Mouse (Mus musculus): ENCODE measurements around the gene Gm960. TPM values are rescaled to one million over a fixed set of nuclear protein-coding genes. Genes with fewer than 3 reads are reported as not detected.

Gm960 gene
- polyA plus RNA-seq, 1 experiment from 2014 or later, result 1.1 TPM

GRCm38 (mm10) chr19:4698856-4699255 is 388 bp upstream of the Gm960 start:
- no peaks in the 10 kb centered on the region for H3K9me3 ChIP-seq (ENCODE audit: control insufficient read depth, low read length)
- H3K27ac ChIP-seq (replicated peaks in 1 of 2; ENCODE audit: control insufficient read depth in 1 of 2, insufficient read depth in 1 of 2, low read depth in 2 of 2, low read length in 2 of 2), result no peak overlapping the region
- peaks cover 60% of the 10 kb centered on the region for H3K27me3 ChIP-seq (ENCODE audit: control insufficient read depth, insufficient read depth, low read length)
- peak overlapping the region in 1 of 2 experiments; percentile 60; a peak in 1 of 4 replicates for H3K4me3 ChIP-seq (ENCODE audit: control insufficient read depth in 1 of 2, insufficient read depth in 1 of 2, low read depth in 1 of 2, low read length in 2 of 2)
- no peak overlapping the region for H3K9ac ChIP-seq (ENCODE audit: low read length)
- WGBS, result 36% methylated on average over 8 of the region's 8 CpGs
- peak overlapping the region; percentile 88 for H3K4me2 ChIP-seq (ENCODE audit: low read length)
- peaks cover 2 to 4% of the 10 kb centered on the region in 2 experiments; a peak in 2 of 4 replicates for H3K4me1 ChIP-seq (ENCODE audit: control insufficient read depth in 2 of 2, insufficient read depth in 2 of 2, low read length in 2 of 2)
- H3K36me3 ChIP-seq (ENCODE audit: control insufficient read depth, insufficient read depth, low read length), result no peaks in the 10 kb centered on the region
- ATAC-seq (ENCODE audit: insufficient number of reproducible peaks, insufficient read depth, low FRiP score, low read depth), result no peak

DNA sequence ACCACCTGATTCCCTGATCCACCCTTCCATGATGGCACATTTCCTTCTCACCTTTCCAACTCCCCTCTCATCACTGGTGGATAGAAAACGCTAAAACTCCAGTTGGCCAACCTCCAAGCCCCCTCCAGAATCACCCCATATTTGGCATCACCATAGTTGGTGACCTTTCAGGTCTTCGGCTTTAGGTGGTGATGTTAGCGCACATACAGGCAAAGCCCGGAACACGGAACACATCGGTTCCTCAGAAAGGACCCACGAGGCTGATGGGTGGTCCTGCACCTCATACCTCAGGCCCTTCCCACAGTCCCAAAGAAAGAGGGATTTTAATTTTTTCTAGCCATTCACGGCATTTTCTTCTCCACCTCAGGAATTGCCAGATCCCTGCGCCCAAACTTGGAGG is 747 bp downstream of the Gm960 start:
- Histone ChIP-seq H3K4me1 (ENCODE audit: control insufficient read depth in 2 of 2, insufficient read depth in 2 of 2, low read length in 2 of 2) (peaks cover 2 to 4% of the 10 kb centered on the region in 2 experiments; a peak in 2 of 4 replicates), H3K9ac (ENCODE audit: low read length) (peak overlapping the region; percentile 64; the same call in 1 of the 2 replicates), H3K9me3 (ENCODE audit: control insufficient read depth, low read length) (no peaks in the 10 kb centered on the region), H3K27ac (replicated peaks in 1 of 2; ENCODE audit: control insufficient read depth in 1 of 2, insufficient read depth in 1 of 2, low read depth in 2 of 2, low read length in 2 of 2) (no peak overlapping the region), H3K4me3 (ENCODE audit: control insufficient read depth in 1 of 2, insufficient read depth in 1 of 2, low read depth in 1 of 2, low read length in 2 of 2) (peak overlapping the region in 1 of 2 experiments; percentile 60; a peak in 2 of 4 replicates), H3K4me2 (ENCODE audit: low read length) (peak overlapping the region; percentile 88), H3K27me3 (ENCODE audit: control insufficient read depth, insufficient read depth, low read length) (peaks cover 67% of the 10 kb centered on the region), H3K36me3 (ENCODE audit: control insufficient read depth, insufficient read depth, low read length) (no peaks in the 10 kb centered on the region)
- ATAC-seq (ENCODE audit: insufficient number of reproducible peaks, insufficient read depth, low FRiP score, low read depth), result no peak
- WGBS, result 75% methylated on average over 9 of the region's 9 CpGs

DNA sequence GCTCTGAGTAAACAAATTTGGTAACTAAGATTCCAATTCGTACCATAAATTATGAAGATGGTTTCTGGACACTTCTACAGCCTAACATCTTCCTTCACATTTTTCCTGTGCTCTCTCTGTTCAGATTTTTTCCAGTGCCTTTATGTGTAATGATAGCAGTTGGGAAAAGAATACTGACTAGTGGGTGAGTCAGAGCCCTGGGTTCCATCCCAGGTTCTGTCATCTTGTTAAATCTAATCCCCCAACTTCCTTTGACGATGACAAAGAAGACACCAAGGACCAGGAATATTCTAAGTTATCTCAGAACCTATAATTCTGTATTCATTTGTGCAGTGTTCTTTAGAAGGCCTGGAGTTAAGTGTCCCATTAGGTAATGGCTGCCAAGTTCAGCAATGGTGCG is 1.3 kb downstream of the Gm960 start:
- WGBS, result 74% methylated on average over 3 of the region's 3 CpGs
- ATAC-seq (ENCODE audit: insufficient number of reproducible peaks, insufficient read depth, low FRiP score, low read depth), result no peak
- H3K36me3 ChIP-seq (ENCODE audit: control insufficient read depth, insufficient read depth, low read length), result no peaks in the 10 kb centered on the region
- peaks cover 2 to 4% of the 10 kb centered on the region in 2 experiments; a peak in 2 of 4 replicates for H3K4me1 ChIP-seq (ENCODE audit: control insufficient read depth in 2 of 2, insufficient read depth in 2 of 2, low read length in 2 of 2)
- H3K27ac ChIP-seq (replicated peaks in 1 of 2; ENCODE audit: control insufficient read depth in 1 of 2, insufficient read depth in 1 of 2, low read depth in 2 of 2, low read length in 2 of 2), result no peak overlapping the region
- no peak overlapping the region for H3K4me3 ChIP-seq (ENCODE audit: control insufficient read depth in 1 of 2, insufficient read depth in 1 of 2, low read depth in 1 of 2, low read length in 2 of 2)
- H3K9me3 ChIP-seq (ENCODE audit: control insufficient read depth, low read length), result no peaks in the 10 kb centered on the region
- H3K9ac ChIP-seq (ENCODE audit: low read length), result no peak overlapping the region
- no peak overlapping the region for H3K4me2 ChIP-seq (ENCODE audit: low read length)
- H3K27me3 ChIP-seq (ENCODE audit: control insufficient read depth, insufficient read depth, low read length), result peaks cover 65% of the 10 kb centered on the region

- no peaks in the 10 kb centered on the region for H3K36me3 ChIP-seq (ENCODE audit: control insufficient read depth, insufficient read depth, low read length)
- H3K9ac ChIP-seq (ENCODE audit: low read length), result no peak overlapping the region
- no peak overlapping the region for H3K4me3 ChIP-seq (ENCODE audit: control insufficient read depth in 1 of 2, insufficient read depth in 1 of 2, low read depth in 1 of 2, low read length in 2 of 2)
- H3K27ac ChIP-seq (replicated peaks in 1 of 2; ENCODE audit: control insufficient read depth in 1 of 2, insufficient read depth in 1 of 2, low read depth in 2 of 2, low read length in 2 of 2), result no peak overlapping the region
- H3K27me3 ChIP-seq (ENCODE audit: control insufficient read depth, insufficient read depth, low read length), result peaks cover 43% of the 10 kb centered on the region
- ATAC-seq (ENCODE audit: insufficient number of reproducible peaks, insufficient read depth, low FRiP score, low read depth), result no peak
- WGBS, result 60% methylated on average over 3 of the region's 3 CpGs
- no peak overlapping the region for H3K4me2 ChIP-seq (ENCODE audit: low read length)
- H3K4me1 ChIP-seq (ENCODE audit: control insufficient read depth in 2 of 2, insufficient read depth in 2 of 2, low read length in 2 of 2), result peaks cover 2 to 4% of the 10 kb centered on the region in 2 experiments; a peak in 2 of 4 replicates
- H3K9me3 ChIP-seq (ENCODE audit: control insufficient read depth, low read length), result no peaks in the 10 kb centered on the region
Measured at GRCm38 (mm10) chr19:4694346-4694745, 4.1 kb downstream of the Gm960 start.

DNA sequence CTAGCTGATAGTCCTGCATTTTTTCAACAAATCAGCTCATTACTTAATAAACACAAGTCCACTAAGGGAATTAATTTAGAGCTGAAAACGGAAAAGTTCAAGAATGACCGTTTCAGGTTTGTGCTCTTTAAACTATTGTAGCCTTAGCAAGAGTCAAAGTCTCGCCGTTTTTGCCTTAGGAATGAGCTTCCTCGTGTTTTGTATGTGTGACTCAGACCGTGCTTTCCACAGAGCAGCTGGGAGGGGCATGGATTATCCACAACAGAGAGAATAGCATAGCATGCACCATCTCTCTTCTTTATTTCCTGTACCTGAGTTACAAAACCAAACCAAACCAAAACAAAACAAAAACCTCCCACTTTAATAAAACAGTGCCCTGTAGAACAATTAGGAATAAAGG is 26.1 kb downstream of the Gm960 start:
- H3K4me3 ChIP-seq (ENCODE audit: control insufficient read depth in 1 of 2, insufficient read depth in 1 of 2, low read depth in 1 of 2, low read length in 2 of 2), result no peak overlapping the region
- H3K4me2 ChIP-seq (ENCODE audit: low read length), result no peak overlapping the region
- ATAC-seq (ENCODE audit: insufficient number of reproducible peaks, insufficient read depth, low FRiP score, low read depth), result no peak
- H3K27ac ChIP-seq (replicated peaks in 1 of 2; ENCODE audit: control insufficient read depth in 1 of 2, insufficient read depth in 1 of 2, low read depth in 2 of 2, low read length in 2 of 2), result no peak overlapping the region
- H3K27me3 ChIP-seq (ENCODE audit: control insufficient read depth, insufficient read depth, low read length), result no peaks in the 10 kb centered on the region
- no peaks in the 10 kb centered on the region for H3K4me1 ChIP-seq (ENCODE audit: control insufficient read depth in 2 of 2, insufficient read depth in 2 of 2, low read length in 2 of 2)
- 57% methylated on average over 6 of the region's 6 CpGs for WGBS
- no peaks in the 10 kb centered on the region for H3K36me3 ChIP-seq (ENCODE audit: control insufficient read depth, insufficient read depth, low read length)
- no peak overlapping the region for H3K9ac ChIP-seq (ENCODE audit: low read length)
- no peaks in the 10 kb centered on the region for H3K9me3 ChIP-seq (ENCODE audit: control insufficient read depth, low read length)

DNA sequence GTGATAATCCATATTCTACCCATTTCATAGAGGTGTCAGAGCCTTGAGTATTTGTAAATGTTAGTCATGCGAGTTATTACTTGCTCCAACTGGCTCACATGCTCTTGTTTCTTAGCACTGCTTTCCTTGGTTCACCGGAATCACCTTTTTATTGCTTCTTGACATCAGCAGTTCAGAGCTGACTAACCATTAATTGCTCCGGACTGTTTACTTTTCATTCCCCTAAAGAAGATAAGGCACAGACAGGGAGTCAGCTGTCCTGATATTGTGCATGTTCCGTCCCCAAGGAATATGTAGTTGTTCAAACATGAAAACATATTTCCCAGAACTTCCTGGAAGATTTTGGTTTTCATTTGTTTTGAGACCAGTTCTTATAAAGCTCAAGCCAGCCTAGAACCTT is 27.7 kb downstream of the Gm960 start:
- 59% methylated on average over 4 of the region's 4 CpGs for WGBS
- Histone ChIP-seq H3K36me3 (ENCODE audit: control insufficient read depth, insufficient read depth, low read length) (no peaks in the 10 kb centered on the region), H3K27me3 (ENCODE audit: control insufficient read depth, insufficient read depth, low read length) (no peaks in the 10 kb centered on the region), H3K4me3 (ENCODE audit: control insufficient read depth in 1 of 2, insufficient read depth in 1 of 2, low read depth in 1 of 2, low read length in 2 of 2) (no peak overlapping the region), H3K9me3 (ENCODE audit: control insufficient read depth, low read length) (no peaks in the 10 kb centered on the region), H3K27ac (replicated peaks in 1 of 2; ENCODE audit: control insufficient read depth in 1 of 2, insufficient read depth in 1 of 2, low read depth in 2 of 2, low read length in 2 of 2) (no peak overlapping the region), H3K9ac (ENCODE audit: low read length) (no peak overlapping the region), H3K4me2 (ENCODE audit: low read length) (no peak overlapping the region), H3K4me1 (ENCODE audit: control insufficient read depth in 2 of 2, insufficient read depth in 2 of 2, low read length in 2 of 2) (no peaks in the 10 kb centered on the region)
- no peak for ATAC-seq (ENCODE audit: insufficient number of reproducible peaks, insufficient read depth, low FRiP score, low read depth)

- no peaks in the 10 kb centered on the region for H3K9me3 ChIP-seq (ENCODE audit: control insufficient read depth, low read length)
- H3K36me3 ChIP-seq (ENCODE audit: control insufficient read depth, insufficient read depth, low read length), result no peaks in the 10 kb centered on the region
- no peaks in the 10 kb centered on the region for H3K4me1 ChIP-seq (ENCODE audit: control insufficient read depth in 2 of 2, insufficient read depth in 2 of 2, low read length in 2 of 2)
- no peak overlapping the region for H3K4me2 ChIP-seq (ENCODE audit: low read length)
- no peak overlapping the region for H3K4me3 ChIP-seq (ENCODE audit: control insufficient read depth in 1 of 2, insufficient read depth in 1 of 2, low read depth in 1 of 2, low read length in 2 of 2)
- no peak overlapping the region for H3K27ac ChIP-seq (replicated peaks in 1 of 2; ENCODE audit: control insufficient read depth in 1 of 2, insufficient read depth in 1 of 2, low read depth in 2 of 2, low read length in 2 of 2)
- no peaks in the 10 kb centered on the region for H3K27me3 ChIP-seq (ENCODE audit: control insufficient read depth, insufficient read depth, low read length)
- ATAC-seq (ENCODE audit: insufficient number of reproducible peaks, insufficient read depth, low FRiP score, low read depth), result no peak
- H3K9ac ChIP-seq (ENCODE audit: low read length), result no peak overlapping the region
Measured at GRCm38 (mm10) chr19:4666815-4667214, 31.7 kb downstream of the Gm960 start.

DNA sequence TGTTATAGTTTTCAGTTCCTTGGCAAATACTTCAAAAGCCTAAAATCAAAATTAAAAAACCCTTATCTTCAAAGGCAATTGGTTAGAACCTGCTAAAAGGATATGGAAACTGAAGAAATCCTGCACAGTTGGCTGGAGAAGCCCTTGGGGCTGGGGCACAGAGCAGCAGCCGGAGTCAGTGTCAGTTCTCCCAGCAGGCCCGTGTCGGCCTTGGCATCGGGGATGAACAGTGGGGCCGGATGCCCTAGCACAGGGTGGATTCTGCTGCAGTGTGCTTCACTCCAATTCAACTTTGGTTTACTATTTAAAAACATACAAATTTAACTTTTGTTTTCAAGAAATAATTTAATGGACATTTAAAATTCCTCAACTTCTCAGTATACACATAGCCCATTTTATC is 40.3 kb downstream of the Gm960 start:
- H3K4me2 ChIP-seq (ENCODE audit: low read length), result no peak overlapping the region
- H3K4me3 ChIP-seq (ENCODE audit: control insufficient read depth in 1 of 2, insufficient read depth in 1 of 2, low read depth in 1 of 2, low read length in 2 of 2), result no peak overlapping the region
- H3K9me3 ChIP-seq (ENCODE audit: control insufficient read depth, low read length), result no peaks in the 10 kb centered on the region
- H3K4me1 ChIP-seq (ENCODE audit: control insufficient read depth in 2 of 2, insufficient read depth in 2 of 2, low read length in 2 of 2), result no peaks in the 10 kb centered on the region
- H3K9ac ChIP-seq (ENCODE audit: low read length), result no peak overlapping the region
- ATAC-seq (ENCODE audit: insufficient number of reproducible peaks, insufficient read depth, low FRiP score, low read depth), result no peak
- H3K27ac ChIP-seq (replicated peaks in 1 of 2; ENCODE audit: control insufficient read depth in 1 of 2, insufficient read depth in 1 of 2, low read depth in 2 of 2, low read length in 2 of 2), result no peak overlapping the region
- no peaks in the 10 kb centered on the region for H3K27me3 ChIP-seq (ENCODE audit: control insufficient read depth, insufficient read depth, low read length)
- no peaks in the 10 kb centered on the region for H3K36me3 ChIP-seq (ENCODE audit: control insufficient read depth, insufficient read depth, low read length)
- WGBS, result 85% methylated on average over 5 of the region's 5 CpGs

Measured in heart, embryonic 14.5 days (tissue).